Comparison of ENCODE assay signal across 7 mouse cellular contexts in the genomic region with DNA sequence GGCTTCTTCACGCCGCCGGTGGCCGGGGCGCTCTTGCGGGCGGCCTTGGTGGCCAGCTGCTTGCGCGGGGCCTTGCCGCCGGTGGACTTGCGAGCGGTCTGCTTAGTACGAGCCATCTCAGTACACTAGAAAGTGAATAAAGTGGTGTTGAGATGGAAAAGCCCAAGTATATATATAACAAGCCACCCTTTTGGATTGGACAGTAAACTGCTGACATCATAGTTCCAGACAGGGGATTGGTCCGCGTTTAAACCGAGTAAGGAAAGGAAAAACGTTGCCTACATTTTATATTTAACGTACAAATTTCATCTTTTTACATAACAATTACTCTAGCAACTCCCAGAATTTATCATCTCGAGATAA. TPM values are rescaled to one million over a fixed set of nuclear protein-coding genes. Genes with fewer than 3 reads are reported as not detected.
A peak's percentile ranks its signal among the peaks of the same experiment; 100 is the strongest.
DNase-seq lines count a peak whose midpoint lies in the region; ATAC-seq lines count a peak whose summit lies in the region.

A gene (minus strand): TSS at position 116 of the 363 bp plus-strand sequence.

- peak within 1 kb of the TSS; percentile 77 for H3K27ac ChIP-seq in hindbrain, embryonic 11.5 days (ENCODE audit: low read depth, low read length)

- H3K4me3 ChIP-seq in hindbrain, embryonic 11.5 days (ENCODE audit: low read depth, low read length): peak within 1 kb of the TSS; percentile 35

- ATAC-seq in hindbrain, embryonic 11.5 days (ENCODE audit: low FRiP score): peak; percentile 69

- DNase-seq in adipocyte (ENCODE audit: low spot score): peak; percentile 86
- DNase-seq in cerebellum, adult 9-10 months: peak; percentile 92
- peak; percentile 77 to 93 for DNase-seq in frontal cortex, adult 2 months (ENCODE audit: extremely low spot score in 1 of 2, low spot score in 1 of 2)
- peak; percentile 76 for DNase-seq in hindbrain, embryonic 11.5 days (ENCODE audit: low spot score)
- DNase-seq in layer of hippocampus, postnatal 14 days (ENCODE audit: low spot score in 2 of 2): peak; percentile 62 to 91
- DNase-seq in lung, postnatal 10 days: peak; percentile 63
- DNase-seq in retina, postnatal 1 day: peak; percentile 95

- no peaks in the 10 kb centered on the region for H3K36me3 ChIP-seq in hindbrain, embryonic 11.5 days (ENCODE audit: control insufficient read depth, insufficient read depth, low read length)

- no peaks in the 10 kb centered on the region for H3K27me3 ChIP-seq in hindbrain, embryonic 11.5 days (ENCODE audit: control insufficient read depth, insufficient read depth, low read length)

- H3K9ac ChIP-seq in hindbrain, embryonic 11.5 days (ENCODE audit: low read depth, low read length): peak within 1 kb of the TSS; percentile 64

- no peaks in the 10 kb centered on the region for H3K9me3 ChIP-seq in hindbrain, embryonic 11.5 days (ENCODE audit: control insufficient read depth, low read length)

- H3K4me1 ChIP-seq in hindbrain, embryonic 11.5 days (replicated peaks; ENCODE audit: control insufficient read depth, insufficient read depth, low read length): 0 out of 2 replicates have a peak, but pooled peaks cover 5% of the 10 kb centered on the region

- peak within 1 kb of the TSS; percentile 65 for H3K4me2 ChIP-seq in hindbrain, embryonic 11.5 days (replicated peaks; ENCODE audit: low read depth, low read length)

- WGBS in hindbrain, embryonic 11.5 days: under 1% methylated on average over 13 of the region's 20 CpGs

RNA-seq across cellular contexts. Expression of the gene that starts here (rescaled TPM):
- 3.1 and 4.5 TPM in 2 replicates for polyA plus RNA-seq in frontal cortex, adult 2 months (2012; rRNA removed)
- 232 and 252 TPM in 2 replicates for polyA plus RNA-seq in hindbrain, embryonic 11.5 days (2014; fragmentation: Nextera tagmentation; extraction: Ambion mirVana)
- total RNA-seq in layer of hippocampus, postnatal 14 days (2021): 10 to 100 TPM; 59.5 to 93.2 TPM

Comparison
In these comparisons a context has a peak if more than half of its experiments do, and no peak if none do; other contexts are left out.
1. Peak in every context shown above with its lines: DNase-seq, ATAC-seq, H3K4me3 ChIP-seq and H3K27ac ChIP-seq.
2. RNA of the gene that starts here (polyA plus RNA-seq): 232 to 252 TPM in hindbrain, embryonic 11.5 days; 3.1 to 4.5 TPM in frontal cortex, adult 2 months; every median in the first group is over 10 times any median in the second.